Mouse (Mus musculus) MN1 (cell line): Measurements from ENCODE around the gene Osm.

Experiments used
- DNase-seq: peaks from one replicate; pipeline ENCODE4 v3.0.0-alpha.2; 2016; ENCODE audit warnings: low spot score

Osm gene

GRCm38 (mm10) chr11:4215061-4215460 is 21.2 kb upstream of the Osm start:
- no peak for DNase-seq

- no peak for DNase-seq
Measured at GRCm38 (mm10) chr11:4216248-4217000, 19.8 kb upstream of the Osm start.

GRCm38 (mm10) chr11:4217914-4218629 is 18.1 kb upstream of the Osm start, which contains the start of gene Castor1:
TSS of gene Castor1 (plus strand) at chr11:4218225.
- peak; percentile 89 for DNase-seq

- DNase-seq = no peak
Measured at GRCm38 (mm10) chr11:4218637-4219036, 17.6 kb upstream of the Osm start.

- peak; percentile 90 for DNase-seq
Measured at GRCm38 (mm10) chr11:4219317-4219751, 16.9 kb upstream of the Osm start.

GRCm38 (mm10) chr11:4219908-4220307 is 16.3 kb upstream of the Osm start:
- no peak for DNase-seq

GRCm38 (mm10) chr11:4220443-4221400 is 15.5 kb upstream of the Osm start:
- peak; percentile 80 for DNase-seq

GRCm38 (mm10) chr11:4222046-4222950 is 13.9 kb upstream of the Osm start:
- no peak for DNase-seq

GRCm38 (mm10) chr11:4223393-4224188 is 12.6 kb upstream of the Osm start:
- no peak for DNase-seq

GRCm38 (mm10) chr11:4224223-4224622 is 12.0 kb upstream of the Osm start:
- DNase-seq = no peak

GRCm38 (mm10) chr11:4226569-4227325 is 9.5 kb upstream of the Osm start:
- no peak for DNase-seq

- no peak for DNase-seq
Measured at GRCm38 (mm10) chr11:4228463-4228862, 7.8 kb upstream of the Osm start.

- DNase-seq = no peak
Measured at GRCm38 (mm10) chr11:4229841-4230240, 6.4 kb upstream of the Osm start.

- DNase-seq = no peak
Measured at GRCm38 (mm10) chr11:4231435-4231834, 4.8 kb upstream of the Osm start.

- DNase-seq = no peak
Measured at GRCm38 (mm10) chr11:4232644-4233043, 3.6 kb upstream of the Osm start.

GRCm38 (mm10) chr11:4235052-4235655 is 1.1 kb upstream of the Osm start:
- DNase-seq = no peak

- DNase-seq = no peak
Measured at GRCm38 (mm10) chr11:4236546-4237067, 387 bp downstream of the Osm start.

- no peak for DNase-seq
Measured at GRCm38 (mm10) chr11:4237389-4237912, 1.2 kb downstream of the Osm start.

- no peak for DNase-seq
Measured at GRCm38 (mm10) chr11:4238167-4238566, 1.9 kb downstream of the Osm start.
